Mouse (Mus musculus): ENCODE data around the gene Phlpp1.

- no peak for TF ChIP-seq ZMIZ1 (IDR thresholded peaks at IDR 0.05; ENCODE audit: low read depth, low read length)
- no peak for TF ChIP-seq CTCF (conservative IDR thresholded peaks at IDR 0.05 in 1 of 2, IDR thresholded peaks at IDR 0.05 in 1 of 2; ENCODE audit: low read depth in 2 of 2, low read length in 2 of 2)
- TF ChIP-seq USF1 (IDR thresholded peaks at IDR 0.05; ENCODE audit: low read depth, low read length), result no peak
- no peak for TF ChIP-seq POLR2A (IDR thresholded peaks at IDR 0.05; ENCODE audit: low read depth, low read length)
These were observed 11.9 kb upstream of the Phlpp1 start for GRCm38 (mm10) chr1:106159667-106160066.

All from CH12.LX (cell line).